Mouse (Mus musculus) kidney, adult 2 months (tissue): Measurements from ENCODE around the gene Ercc1.

ENCODE experiments used
- CTCF ChIP-seq: fragments of 200-500 bp; conservative IDR thresholded peaks from 2 replicates; pipeline ENCODE4 v1.5.1; 2011; ENCODE audit warnings: low read depth, mild to moderate bottlenecking, control low read depth, low read length, moderate library complexity, mixed read lengths; ENCODE audit not compliant: insufficient read depth, insufficient read length
- POLR2A ChIP-seq: fragments of 200-500 bp; IDR thresholded peaks from one replicate; pipeline ENCODE4 v1.6.1; 2011; ENCODE audit warnings: low read depth, low read length, control low read depth

DNA sequence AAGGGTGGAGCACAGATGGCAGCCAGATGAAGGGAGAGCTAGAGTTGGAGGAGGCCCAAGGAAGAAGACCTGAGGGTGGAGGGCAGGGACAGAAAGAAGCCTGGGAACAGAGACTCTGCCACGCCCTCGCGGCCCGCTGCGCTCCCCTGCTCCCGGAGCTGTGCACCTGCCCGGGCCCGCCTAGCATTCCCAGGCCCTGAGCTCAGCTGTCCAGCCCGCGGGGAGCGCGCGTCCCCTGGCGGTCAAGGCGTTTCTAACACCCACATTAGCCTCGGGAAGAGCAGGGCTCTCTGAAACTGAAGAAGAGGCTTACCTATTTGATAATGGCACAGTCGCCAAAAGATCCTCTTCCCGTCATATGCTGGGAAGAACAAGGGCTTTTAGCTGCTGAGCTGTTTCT lies 19.3 kb downstream of the Ercc1 start:
- TF ChIP-seq CTCF (peak; percentile 87), POLR2A (no peak)
